Comparison of ENCODE assay signal across 8 mouse cellular contexts in genomic region chr17:28308297-28309195, GRCm38 (mm10). TPM values are rescaled to one million over a fixed set of nuclear protein-coding genes. Genes with fewer than 3 reads are reported as not detected.
DNase-seq lines count a peak whose midpoint lies in the region; ATAC-seq and TF ChIP-seq lines count a peak whose summit lies in the region.

No protein-coding gene starts in this region.

- no peak for TF ChIP-seq POLR2A in brain, embryonic 14.5 days (IDR thresholded peaks at IDR 0.05; ENCODE audit: borderline replicate concordance, extremely low read depth, insufficient read depth, insufficient read length, poor library complexity, severe bottlenecking)
- TF ChIP-seq POLR2A in embryonic fibroblast, embryonic 13.5 days (IDR thresholded peaks at IDR 0.05; ENCODE audit: low read depth, low read length): no peak
- TF ChIP-seq POLR2A in lung, adult 2 months (IDR thresholded peaks at IDR 0.05; ENCODE audit: borderline replicate concordance, extremely low read depth, low read depth, low read length): no peak

- peak overlapping the region; percentile 61 for H3K9ac ChIP-seq in heart, embryonic 16.5 days (ENCODE audit: low read length)

- peak; percentile 72 for TF ChIP-seq CTCF in E14TG2a.4 (conservative IDR thresholded peaks at IDR 0.05; ENCODE audit: low read length)
- TF ChIP-seq CTCF in brain, embryonic 14.5 days (IDR thresholded peaks at IDR 0.05; ENCODE audit: borderline replicate concordance, extremely low read depth, insufficient read depth, insufficient read length): peak; percentile 88
- peak; percentile 62; the same call in 1 of the 2 replicates for TF ChIP-seq CTCF in embryonic fibroblast, embryonic 13.5 days (IDR thresholded peaks at IDR 0.05; ENCODE audit: borderline replicate concordance, insufficient read depth, low read length)
- TF ChIP-seq CTCF in lung, adult 2 months (IDR thresholded peaks at IDR 0.05; ENCODE audit: insufficient read depth, low read length): peak; percentile 92

- no peak overlapping the region for H3K27ac ChIP-seq in embryonic fibroblast, embryonic 13.5 days (ENCODE audit: insufficient read depth, low read length)
- H3K27ac ChIP-seq in heart, embryonic 16.5 days (ENCODE audit: low read length): peak overlapping the region; percentile 11; the same call in 1 of the 2 replicates

- H3K36me3 ChIP-seq in E14TG2a.4 (ENCODE audit: insufficient read depth, low read length): no peaks in the 10 kb centered on the region
- H3K36me3 ChIP-seq in heart, embryonic 16.5 days (ENCODE audit: control insufficient read depth, insufficient read depth): no peaks in the 10 kb centered on the region

- peak; percentile 92 for DNase-seq in brain, embryonic 14.5 days (ENCODE audit: low read depth)
- peak; percentile 73 to 93 for DNase-seq in layer of hippocampus, adult 18-20 months (ENCODE audit: low spot score in 2 of 2)
- DNase-seq in lung, adult 2 months: peak; percentile 92
- DNase-seq in retina, embryonic 14.5 days (ENCODE audit: low spot score): peak; percentile 96
- peak; percentile 91 for DNase-seq in thymus, postnatal 25 days

- peaks cover 8% of the 10 kb centered on the region for H3K9me3 ChIP-seq in E14TG2a.4 (ENCODE audit: low read length)
- H3K9me3 ChIP-seq in heart, embryonic 16.5 days (replicated peaks; ENCODE audit: control insufficient read depth, low read length): no peaks in the 10 kb centered on the region

- H3K4me3 ChIP-seq in E14TG2a.4 (replicated peaks; ENCODE audit: low read length): no peak overlapping the region
- H3K4me3 ChIP-seq in embryonic fibroblast, embryonic 13.5 days (ENCODE audit: insufficient read depth, low read length): no peak overlapping the region
- H3K4me3 ChIP-seq in heart, embryonic 16.5 days (ENCODE audit: low read length): peak overlapping the region; percentile 29
- no peak overlapping the region for H3K4me3 ChIP-seq in lung, adult 2 months (replicated peaks; ENCODE audit: extremely low read depth, low read depth, low read length)

- ATAC-seq in heart, embryonic 16.5 days (replicated peaks; ENCODE audit: extremely low read depth, insufficient read depth, low FRiP score): no peak

- H3K4me1 ChIP-seq in E14TG2a.4 (replicated peaks; ENCODE audit: low read depth, low read length): peaks cover 35% of the 10 kb centered on the region
- H3K4me1 ChIP-seq in embryonic fibroblast, embryonic 13.5 days (ENCODE audit: control insufficient read depth, insufficient read depth, low read length): no peaks in the 10 kb centered on the region
- H3K4me1 ChIP-seq in heart, embryonic 16.5 days (ENCODE audit: control insufficient read depth, insufficient read depth, low read length): peaks cover 6% of the 10 kb centered on the region
- H3K4me1 ChIP-seq in lung, adult 2 months (ENCODE audit: control insufficient read depth, insufficient read depth, low read length): peaks cover 3% of the 10 kb centered on the region; the same call in 1 of the 2 replicates

- peak overlapping the region; percentile 56 for H3K4me2 ChIP-seq in heart, embryonic 16.5 days (ENCODE audit: low read depth, low read length)

- H3K27me3 ChIP-seq in E14TG2a.4 (ENCODE audit: insufficient read depth, low read length): no peaks in the 10 kb centered on the region
- no peaks in the 10 kb centered on the region for H3K27me3 ChIP-seq in heart, embryonic 16.5 days (ENCODE audit: control insufficient read depth, insufficient read depth, low read length)

- WGBS in heart, embryonic 16.5 days: 10% methylated on average over 18 of the region's 18 CpGs
- WGBS in lung, adult 2 months: 8% methylated on average over 18 of the region's 18 CpGs

RNA-seq across cellular contexts. Expression of gene Fance, which starts 4.8 kb away (rescaled TPM):
- polyA plus RNA-seq in brain, embryonic 14.5 days (2012; rRNA removed): 14.2 and 19.6 TPM in 2 replicates
- 22.3 and 23.4 TPM in 2 replicates for polyA plus RNA-seq in embryonic fibroblast, embryonic 13.5 days (2011; ENCODE audit: insufficient read length, low read depth, missing spikeins)
- polyA plus RNA-seq in heart, embryonic 16.5 days (2015; fragmentation: Nextera tagmentation; extraction: Ambion mirVana): 17.6 and 21.1 TPM in 2 replicates
- 10 to 100 TPM; 22.8 to 26.0 TPM for total RNA-seq in layer of hippocampus, adult 18-20 months (2021)
- polyA plus RNA-seq in lung, adult 2 months (2012; rRNA removed): 18.2 and 21.7 TPM in 2 replicates

RNA-seq across cellular contexts. Expression of gene Rpl10a, which starts 19.7 kb away (rescaled TPM):
- polyA plus RNA-seq in brain, embryonic 14.5 days (2012; rRNA removed): 1,651 and 1,905 TPM in 2 replicates
- polyA plus RNA-seq in embryonic fibroblast, embryonic 13.5 days (2011; ENCODE audit: insufficient read length, low read depth, missing spikeins): 1,157 and 1,234 TPM in 2 replicates
- 279 and 343 TPM in 2 replicates for polyA plus RNA-seq in heart, embryonic 16.5 days (2015; fragmentation: Nextera tagmentation; extraction: Ambion mirVana)
- 100 to 1,000 TPM; 356 to 365 TPM for total RNA-seq in layer of hippocampus, adult 18-20 months (2021)
- 1,664 and 1,938 TPM in 2 replicates for polyA plus RNA-seq in lung, adult 2 months (2012; rRNA removed)

RNA-seq across cellular contexts. Expression of gene Tead3, which starts 42.1 kb away (rescaled TPM):
- polyA plus RNA-seq in brain, embryonic 14.5 days (2012; rRNA removed): 15.6 and 16.4 TPM in 2 replicates
- 58.5 and 64.0 TPM in 2 replicates for polyA plus RNA-seq in embryonic fibroblast, embryonic 13.5 days (2011; ENCODE audit: insufficient read length, low read depth, missing spikeins)
- 6.2 and 6.4 TPM in 2 replicates for polyA plus RNA-seq in heart, embryonic 16.5 days (2015; fragmentation: Nextera tagmentation; extraction: Ambion mirVana)
- 1 to 10 TPM; 2.0 to 2.4 TPM for total RNA-seq in layer of hippocampus, adult 18-20 months (2021)
- 28.1 and 30.7 TPM in 2 replicates for polyA plus RNA-seq in lung, adult 2 months (2012; rRNA removed)

RNA-seq across cellular contexts. Expression of gene Tulp1, which starts 56.5 kb away (rescaled TPM):
- 1.3 and 1.9 TPM in 2 replicates for polyA plus RNA-seq in brain, embryonic 14.5 days (2012; rRNA removed)
- polyA plus RNA-seq in embryonic fibroblast, embryonic 13.5 days (2011; ENCODE audit: insufficient read length, low read depth, missing spikeins): 0.51 TPM in 1 of 2 replicates, not detected in the other
- polyA plus RNA-seq in heart, embryonic 16.5 days (2015; fragmentation: Nextera tagmentation; extraction: Ambion mirVana): 2.1 and 3.1 TPM in 2 replicates
- not detected for total RNA-seq in layer of hippocampus, adult 18-20 months (2021)
- 7.0 and 7.2 TPM in 2 replicates for polyA plus RNA-seq in lung, adult 2 months (2012; rRNA removed)
